Mouse (Mus musculus) cerebellum, adult 11 months (tissue): ENCODE measurements around the gene Tmem206.

ENCODE experiments used
- DNase-seq: peaks from one replicate; pipeline ENCODE4 v3.0.0; 2022

Tmem206 gene

GRCm38 (mm10) chr1:191311296-191311898 lies 14.3 kb upstream of the Tmem206 start:
- DNase-seq: no peak

GRCm38 (mm10) chr1:191312513-191312941 lies 13.2 kb upstream of the Tmem206 start:
- DNase-seq: peak; percentile 78

- no peak for DNase-seq
These were observed 12.6 kb upstream of the Tmem206 start for GRCm38 (mm10) chr1:191313158-191313557.

GRCm38 (mm10) chr1:191313926-191314325 lies 11.8 kb upstream of the Tmem206 start:
- DNase-seq: no peak

GRCm38 (mm10) chr1:191316818-191317217 lies 8.9 kb upstream of the Tmem206 start:
- DNase-seq: no peak

- DNase-seq: peak; percentile 80
These were observed 8.0 kb upstream of the Tmem206 start, which contains the start of gene Nenf for GRCm38 (mm10) chr1:191317591-191318196. Nenf (minus strand) TSS chr1:191318194.

- DNase-seq: no peak
These were observed 7.0 kb upstream of the Tmem206 start for GRCm38 (mm10) chr1:191318686-191319085.

- DNase-seq: no peak
These were observed 2.3 kb upstream of the Tmem206 start for GRCm38 (mm10) chr1:191323381-191323780.

- DNase-seq: no peak
These were observed 750 bp upstream of the Tmem206 start for GRCm38 (mm10) chr1:191324733-191325590.

GRCm38 (mm10) chr1:191326233-191326882 lies 646 bp downstream of the Tmem206 start:
- no peak for DNase-seq

GRCm38 (mm10) chr1:191327258-191327657 lies 1.5 kb downstream of the Tmem206 start:
- DNase-seq: no peak

- no peak for DNase-seq
These were observed 2.3 kb downstream of the Tmem206 start for GRCm38 (mm10) chr1:191328019-191328441.

GRCm38 (mm10) chr1:191330356-191330755 lies 4.6 kb downstream of the Tmem206 start:
- no peak for DNase-seq

- DNase-seq: no peak
These were observed 8.8 kb downstream of the Tmem206 start for GRCm38 (mm10) chr1:191334500-191334899.

GRCm38 (mm10) chr1:191339876-191340275 lies 14.2 kb downstream of the Tmem206 start:
- no peak for DNase-seq

GRCm38 (mm10) chr1:191340530-191340929 lies 14.8 kb downstream of the Tmem206 start:
- DNase-seq: no peak

- DNase-seq: no peak
These were observed 21.9 kb downstream of the Tmem206 start for GRCm38 (mm10) chr1:191347602-191348001.

GRCm38 (mm10) chr1:191348592-191348991 lies 22.9 kb downstream of the Tmem206 start:
- DNase-seq: no peak

GRCm38 (mm10) chr1:191348996-191349395 lies 23.3 kb downstream of the Tmem206 start:
- DNase-seq: no peak

- DNase-seq: no peak
These were observed 23.9 kb downstream of the Tmem206 start for GRCm38 (mm10) chr1:191349486-191350037.

GRCm38 (mm10) chr1:191350355-191350754 lies 24.6 kb downstream of the Tmem206 start:
- no peak for DNase-seq

GRCm38 (mm10) chr1:191352786-191353488 lies 27.2 kb downstream of the Tmem206 start:
- DNase-seq: no peak
